Mouse (Mus musculus) lung, adult 2 months (tissue): Measurements from ENCODE around the gene Ngfr.

Experiments
- CTCF ChIP-seq: fragments of 200-500 bp; IDR thresholded peaks from 2 replicates; pipeline ENCODE4 v1.5.1; 2011; ENCODE audit warnings: mild to moderate bottlenecking, low read length, control low read depth; ENCODE audit not compliant: insufficient read depth
- POLR2A ChIP-seq: fragments of 200-500 bp; IDR thresholded peaks from 2 replicates; pipeline ENCODE4 v1.6.1; 2011; ENCODE audit warnings: low read depth, mild to moderate bottlenecking, control low read depth, low read length, borderline replicate concordance; ENCODE audit errors: extremely low read depth

DNA sequence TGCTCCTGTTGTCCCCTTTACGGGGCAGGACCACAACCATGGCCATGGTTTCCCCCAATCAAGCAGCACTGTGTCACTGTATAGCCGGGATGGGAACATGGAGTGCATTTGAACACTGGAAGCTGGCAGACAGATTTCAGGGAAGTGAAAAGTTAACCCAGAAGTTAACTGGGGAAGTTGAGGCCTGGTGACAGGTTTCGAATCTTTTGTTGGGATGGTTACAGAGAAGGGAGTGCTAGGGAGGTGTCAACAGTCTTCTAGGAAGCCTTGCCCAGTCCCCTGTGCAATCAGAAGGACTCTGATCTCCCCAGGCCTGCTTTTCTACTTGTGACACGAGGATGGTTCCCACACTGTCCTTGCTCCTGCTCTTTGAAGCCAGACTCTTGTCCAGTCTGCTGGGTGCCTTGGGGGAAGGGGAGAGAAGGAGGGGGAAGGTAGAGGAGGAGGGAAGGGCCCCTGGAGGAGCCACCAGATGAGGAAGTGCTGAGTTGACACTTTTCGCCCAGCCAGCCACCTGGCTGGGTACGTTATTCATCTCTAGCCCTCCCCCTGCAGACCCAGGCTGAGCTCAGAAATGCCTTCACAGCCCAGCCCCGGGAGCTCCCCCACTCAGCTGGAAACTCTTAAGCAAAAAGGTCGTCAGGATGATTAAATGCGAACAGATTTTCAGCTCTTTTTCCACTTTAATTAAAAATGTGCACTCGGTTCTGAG is 8.1 kb upstream of the Ngfr start:
- TF ChIP-seq CTCF (no peak), POLR2A (no peak)
